In the genomic region with DNA sequence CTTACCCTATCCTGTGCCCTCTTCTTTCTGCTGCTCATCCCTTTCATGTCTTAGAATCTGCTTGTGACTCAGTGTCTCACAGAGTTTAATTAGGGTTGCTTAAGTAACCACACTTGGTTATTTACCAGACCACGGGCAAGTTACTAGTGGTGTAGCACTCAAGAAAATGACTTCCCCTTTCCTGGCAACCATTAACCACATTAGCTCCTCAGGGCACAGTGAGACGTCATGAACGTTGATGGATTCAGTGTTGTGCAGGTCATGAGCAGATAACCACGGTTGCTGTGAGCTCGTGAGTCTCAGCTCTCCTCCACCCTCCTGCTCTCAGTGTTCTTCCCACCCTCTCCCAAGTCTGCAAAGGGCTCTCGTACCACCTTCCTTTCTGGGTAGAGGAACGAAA, we compare ENCODE assay signal across 10 mouse cellular contexts. TPM values are rescaled to one million over a fixed set of nuclear protein-coding genes. Genes with fewer than 3 reads are reported as not detected.
DNase-seq lines count a peak whose midpoint lies in the region; ATAC-seq lines count a peak whose summit lies in the region.
"Had no signal": no experiment of that assay in that cellular context is flagged by ENCODE, and none has a peak within 500 bp of the region (broad histone marks: within the 10 kb centered on the region; RNA-seq: fewer than 3 reads in every experiment).

No protein-coding gene starts in this region.

- DNase-seq in lung, postnatal 25 days (ENCODE audit: low spot score), result no peak
- DNase-seq in kidney, postnatal 36 days, result peak; percentile 55 to 80
- peak; percentile 82 for DNase-seq in splenic B cell, adult 2 months (ENCODE audit: low read depth, low spot score)
- no peak for DNase-seq in retina, embryonic 14.5 days (ENCODE audit: low spot score)
- DNase-seq in thymus, adult 18-20 months, result no peak
- DNase-seq in gastrocnemius, adult 18-20 months (ENCODE audit: low spot score), result no peak
- DNase-seq: gastrocnemius, postnatal 10 days had no signal

- no peak overlapping the region for H3K4me3 ChIP-seq in lung, embryonic 16.5 days (ENCODE audit: low read length)
- H3K4me3 ChIP-seq: midbrain, embryonic 13.5 days had no signal

- 0 out of 2 replicates have a peak, but pooled peaks have one; percentile 12 for ATAC-seq in lung, embryonic 16.5 days (ENCODE audit: low read depth)
- peak; percentile 95 to 98 for ATAC-seq in hematopoietic stem cell, adult 5-6 weeks (replicated peaks in 1 of 2; ENCODE audit: insufficient read depth in 1 of 2, low FRiP score in 2 of 2, low TSS enrichment in 1 of 2, low read depth in 1 of 2, poor library complexity in 2 of 2, severe bottlenecking in 2 of 2)
- ATAC-seq: midbrain, embryonic 13.5 days had no signal

- WGBS in lung, embryonic 16.5 days, result 17% methylated on average over 7 of the region's 7 CpGs

- H3K9me3 ChIP-seq in lung, embryonic 16.5 days (ENCODE audit: control insufficient read depth, low read length), result no peaks in the 10 kb centered on the region
- H3K9me3 ChIP-seq: midbrain, embryonic 13.5 days had no signal

- no peak overlapping the region for H3K4me2 ChIP-seq in lung, embryonic 16.5 days (ENCODE audit: low read depth, low read length)
- H3K4me2 ChIP-seq: midbrain, embryonic 13.5 days had no signal

- peaks cover 7% of the 10 kb centered on the region; the same call in 1 of the 2 replicates for H3K4me1 ChIP-seq in lung, embryonic 16.5 days (replicated peaks; ENCODE audit: control insufficient read depth, insufficient read depth, low read length)
- H3K4me1 ChIP-seq: midbrain, embryonic 13.5 days had no signal

- no peaks in the 10 kb centered on the region for H3K27me3 ChIP-seq in lung, embryonic 16.5 days (ENCODE audit: control insufficient read depth, insufficient read depth, low read depth, low read length)
- H3K27me3 ChIP-seq in splenic B cell, adult 2 months (ENCODE audit: control insufficient read depth, insufficient read depth, low read length, poor library complexity, severe bottlenecking), result no peaks in the 10 kb centered on the region
- H3K27me3 ChIP-seq: midbrain, embryonic 13.5 days had no signal

- H3K27ac ChIP-seq in lung, embryonic 16.5 days (ENCODE audit: low read length), result no peak overlapping the region
- H3K27ac ChIP-seq: midbrain, embryonic 13.5 days had no signal

- no peak overlapping the region for H3K9ac ChIP-seq in lung, embryonic 16.5 days (ENCODE audit: low read length)
- H3K9ac ChIP-seq: midbrain, embryonic 13.5 days had no signal

- H3K36me3 ChIP-seq in lung, embryonic 16.5 days (ENCODE audit: control insufficient read depth, insufficient read depth, low read length), result no peaks in the 10 kb centered on the region
- H3K36me3 ChIP-seq in splenic B cell, adult 2 months (ENCODE audit: control insufficient read depth, insufficient read depth, low read length, poor library complexity, severe bottlenecking), result no peaks in the 10 kb centered on the region
- H3K36me3 ChIP-seq: midbrain, embryonic 13.5 days had no signal

RNA-seq across cellular contexts. Expression of a gene that starts 33.5 kb away (rescaled TPM):
- polyA plus RNA-seq in lung, embryonic 16.5 days (2015; fragmentation: Nextera tagmentation; extraction: Ambion mirVana), result 93.8 and 96.4 TPM in 2 replicates
- total RNA-seq in hematopoietic stem cell, adult 5-6 weeks (2017), result 50.3 and 83.1 TPM in 2 replicates
- total RNA-seq in gastrocnemius, adult 18-20 months (2021), result 10 to 100 TPM; 31.1 to 31.6 TPM

Comparison
In these comparisons a context has a peak if more than half of its experiments do, and no peak if none do; other contexts are left out.
1. DNase-seq: peak in kidney, postnatal 36 days (2 of 2) and splenic B cell, adult 2 months (single experiment); none in lung, postnatal 25 days (single experiment), retina, embryonic 14.5 days (single experiment), thymus, adult 18-20 months (0 of 2) and gastrocnemius, adult 18-20 months (single experiment).